Mouse (Mus musculus): ENCODE measurements at regions not wholly inside any gene's neighbourhood (a gene's known extent, or its start where the extent isn't known, plus 50 kb on each side); places are given as distances from the start of the nearest gene placed in this dataset.

DNA sequence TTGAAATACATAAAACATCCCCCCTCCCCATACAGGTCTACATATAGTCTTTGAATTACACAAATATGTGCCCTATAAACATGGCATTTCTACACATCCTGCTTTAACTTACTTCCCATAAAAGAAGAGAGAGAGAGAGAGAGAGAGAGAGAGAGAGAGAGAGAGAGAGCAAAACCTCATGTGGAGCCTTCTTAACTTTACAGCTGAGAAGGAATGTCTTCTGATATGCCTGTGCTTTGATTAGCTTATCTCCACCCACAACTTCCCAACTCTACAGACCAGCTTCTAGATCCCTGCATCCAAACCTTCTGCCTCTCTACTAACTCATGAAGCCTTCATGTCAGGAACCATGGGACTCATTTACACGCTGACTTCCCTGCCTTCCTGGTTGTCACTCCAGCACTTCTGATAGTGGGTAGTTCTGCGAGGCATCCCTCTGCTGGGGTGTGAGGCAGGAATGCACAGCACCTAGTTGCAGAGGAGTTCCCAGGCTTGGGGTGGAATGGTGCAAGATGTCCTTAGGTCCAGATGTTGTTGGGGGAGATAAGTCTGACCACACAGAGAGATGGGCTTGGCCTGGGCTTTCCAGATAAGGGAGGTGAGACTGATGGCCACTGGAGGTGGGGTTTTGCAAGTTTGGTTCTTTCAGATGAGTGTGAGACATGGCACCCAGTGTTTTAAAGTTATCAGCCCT is 122.4 kb upstream of the Bmp2 start:
- Histone ChIP-seq H3K4me2 (no peak overlapping the region), H3K27ac (replicated peaks) (no peak overlapping the region), H3K9me3 (replicated peaks) (no peaks in the 10 kb centered on the region), H3K27me3 (replicated peaks) (no peaks in the 10 kb centered on the region), H3K4me1 (no peaks in the 10 kb centered on the region), H3K9ac (replicated peaks) (no peak overlapping the region), H3K4me3 (replicated peaks) (no peak overlapping the region), H3K36me3 (no peaks in the 10 kb centered on the region)
- no peak for ATAC-seq (ENCODE audit: low FRiP score)
- 85% methylated on average over 2 of the region's 2 CpGs for WGBS

DNA sequence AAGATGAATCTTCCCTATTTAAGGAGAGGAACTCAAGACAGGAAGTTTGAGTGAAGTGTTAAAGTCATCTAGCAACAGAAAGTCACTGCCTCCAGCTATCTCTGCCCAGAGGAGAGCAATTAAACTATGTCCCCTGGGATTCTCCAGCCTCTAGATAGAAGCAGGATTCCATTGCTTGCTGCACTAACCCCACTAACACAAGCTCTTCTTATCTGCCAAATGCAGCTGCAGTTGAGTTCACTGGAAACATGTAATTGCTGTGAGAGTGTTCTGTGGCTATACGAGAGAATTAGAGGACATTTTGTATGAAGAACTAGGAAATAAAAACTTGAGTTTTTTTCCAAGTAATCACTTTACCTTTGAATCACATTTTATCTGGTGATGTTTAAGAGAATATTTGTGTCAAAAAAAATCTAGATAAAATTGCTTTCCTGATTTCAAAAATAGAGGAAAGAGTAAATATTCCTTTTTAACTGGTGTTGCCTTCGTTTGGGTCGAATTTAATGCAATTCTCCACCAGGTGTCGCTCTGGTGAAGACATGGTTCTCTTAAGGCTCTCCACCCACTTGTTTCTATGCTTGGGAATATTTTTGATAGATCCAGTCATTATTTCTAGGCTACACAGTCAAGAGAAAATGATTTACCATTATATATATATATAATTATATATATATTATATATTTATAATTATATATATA is 121.1 kb upstream of the Bmp2 start:
- no peak overlapping the region for H3K4me2 ChIP-seq
- H3K27ac ChIP-seq (replicated peaks): no peak overlapping the region
- H3K9me3 ChIP-seq (replicated peaks): no peaks in the 10 kb centered on the region
- H3K27me3 ChIP-seq (replicated peaks): no peaks in the 10 kb centered on the region
- no peak for ATAC-seq (ENCODE audit: low FRiP score)
- WGBS: 53% methylated on average over 4 of the region's 4 CpGs
- no peaks in the 10 kb centered on the region for H3K36me3 ChIP-seq
- H3K9ac ChIP-seq (replicated peaks): no peak overlapping the region
- H3K4me3 ChIP-seq (replicated peaks): no peak overlapping the region
- H3K4me1 ChIP-seq: no peaks in the 10 kb centered on the region

DNA sequence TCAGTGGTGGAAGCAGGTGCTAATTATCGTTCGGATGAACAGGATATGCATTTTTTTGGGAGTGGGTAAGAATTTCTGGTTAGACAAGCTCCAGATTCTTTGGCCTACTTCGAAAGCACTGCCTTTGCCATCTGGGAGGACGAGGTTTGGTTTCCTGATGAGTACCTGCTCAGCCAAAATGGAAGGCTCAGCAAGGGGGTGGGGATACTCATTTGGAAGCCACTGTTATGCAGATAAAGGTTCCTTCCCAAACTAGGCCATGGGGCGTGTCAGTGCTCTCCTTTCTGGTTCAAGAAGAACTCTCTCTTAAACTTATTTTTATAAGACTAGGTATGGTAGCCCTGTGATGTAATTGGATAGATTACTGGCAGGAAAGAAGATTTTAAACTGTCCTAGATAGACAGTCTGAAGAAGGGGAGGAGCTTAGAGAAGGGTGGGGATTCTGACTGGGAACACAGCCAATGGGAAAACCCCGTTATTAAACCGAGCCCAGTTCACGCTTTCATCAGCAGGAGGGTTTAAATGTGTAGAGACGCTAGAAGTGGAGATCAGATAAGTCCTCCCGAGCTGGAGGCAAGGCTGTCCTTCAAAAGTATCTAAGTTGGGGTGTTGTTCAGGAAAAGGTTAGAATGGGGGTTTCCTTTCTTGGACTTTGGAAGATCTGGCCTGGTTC is 119.7 kb upstream of the Bmp2 start:
- 88% methylated on average over 10 of the region's 10 CpGs for WGBS
- no peak overlapping the region for H3K4me3 ChIP-seq (replicated peaks)
- no peaks in the 10 kb centered on the region for H3K9me3 ChIP-seq (replicated peaks)
- no peak overlapping the region for H3K9ac ChIP-seq (replicated peaks)
- H3K27ac ChIP-seq (replicated peaks): no peak overlapping the region
- no peaks in the 10 kb centered on the region for H3K36me3 ChIP-seq
- ATAC-seq (ENCODE audit: low FRiP score): no peak
- no peaks in the 10 kb centered on the region for H3K27me3 ChIP-seq (replicated peaks)
- H3K4me1 ChIP-seq: peaks cover 3% of the 10 kb centered on the region; the same call in 1 of the 2 replicates
- H3K4me2 ChIP-seq: no peak overlapping the region

DNA sequence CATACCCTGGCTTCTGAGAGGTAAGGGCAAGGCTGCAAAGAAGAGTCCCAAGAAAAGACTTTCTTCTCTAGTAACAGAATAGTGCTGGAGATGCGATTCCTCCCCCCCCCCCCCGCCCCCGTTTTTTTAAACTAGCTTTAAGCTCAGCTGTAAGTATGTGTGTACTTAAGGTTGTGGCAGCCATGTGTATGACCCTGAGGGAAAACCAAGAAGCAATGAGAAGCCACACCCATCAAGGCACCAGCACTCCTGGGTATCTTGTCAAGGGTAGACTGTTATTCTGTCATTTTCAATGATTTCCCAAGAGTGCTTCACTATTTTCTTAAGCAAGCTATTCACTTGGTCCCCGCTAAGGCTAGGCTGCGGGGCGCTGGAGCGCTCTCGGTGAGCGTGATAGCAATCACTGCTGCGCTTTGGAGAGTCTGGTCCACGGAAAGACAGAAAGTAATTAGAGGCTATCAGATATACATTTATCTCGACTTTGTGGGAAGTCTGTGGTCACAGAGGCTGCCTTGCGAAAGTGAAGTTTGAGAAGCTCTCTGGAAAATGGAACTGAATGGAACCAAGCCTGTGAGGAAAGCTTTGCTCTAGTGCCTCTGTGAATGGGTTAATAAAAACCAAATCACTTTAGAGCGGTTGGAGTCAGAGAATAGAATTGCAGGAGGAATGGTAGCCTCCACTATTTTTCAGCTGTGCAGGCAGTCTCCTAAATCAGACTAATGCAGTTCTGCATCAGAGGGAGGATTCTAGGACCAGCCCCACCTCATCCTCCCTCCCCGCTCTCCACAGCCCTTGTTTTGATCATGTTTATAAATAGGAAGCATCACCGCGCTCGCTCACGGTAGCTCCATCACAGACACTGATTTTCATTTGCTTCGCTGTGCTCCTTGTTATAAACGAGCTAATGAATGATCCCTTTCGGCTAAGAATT is 114.8 kb upstream of the Bmp2 start:
- 51% methylated on average over 22 of the region's 22 CpGs for WGBS
- no peak overlapping the region for H3K27ac ChIP-seq (replicated peaks)
- H3K27me3 ChIP-seq (replicated peaks): no peaks in the 10 kb centered on the region
- no peaks in the 10 kb centered on the region for H3K36me3 ChIP-seq
- peak; percentile 75 for ATAC-seq (ENCODE audit: low FRiP score)
- H3K9ac ChIP-seq (replicated peaks): 0 out of 2 replicates have a peak overlapping the region, but pooled peaks have one; percentile 17
- H3K9me3 ChIP-seq (replicated peaks): no peaks in the 10 kb centered on the region
- peak overlapping the region; percentile 49 for H3K4me2 ChIP-seq
- peak overlapping the region; percentile 24 for H3K4me3 ChIP-seq (replicated peaks)
- peaks cover 3% of the 10 kb centered on the region; the same call in 1 of the 2 replicates for H3K4me1 ChIP-seq

DNA sequence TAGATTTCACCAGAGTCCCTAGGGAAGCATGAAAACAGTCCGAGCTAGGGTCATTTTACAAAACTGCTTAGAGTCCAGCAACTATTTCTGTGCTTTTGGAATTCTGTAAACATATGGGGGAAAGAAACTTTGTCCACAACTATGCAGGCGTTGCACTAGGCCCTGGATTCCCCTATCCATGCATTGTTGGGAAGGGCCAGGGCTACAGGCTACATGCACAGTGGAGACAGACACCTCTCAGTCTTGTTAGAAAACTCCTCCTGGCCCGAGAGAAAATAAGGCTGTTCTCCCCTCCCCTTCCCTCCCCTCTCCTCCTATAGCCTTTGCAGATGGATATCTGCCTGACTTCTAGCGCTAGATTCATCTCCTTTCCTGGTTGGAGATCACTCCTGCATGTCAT is 113.9 kb upstream of the Bmp2 start:
- no peak for ATAC-seq (ENCODE audit: low FRiP score)
- Histone ChIP-seq H3K4me3 (replicated peaks) (no peak overlapping the region; the same call in 1 of the 2 replicates), H3K9ac (replicated peaks) (no peak overlapping the region), H3K27me3 (replicated peaks) (no peaks in the 10 kb centered on the region), H3K4me2 (peak overlapping the region; percentile 49), H3K27ac (replicated peaks) (no peak overlapping the region), H3K9me3 (replicated peaks) (no peaks in the 10 kb centered on the region), H3K4me1 (peaks cover 3% of the 10 kb centered on the region; the same call in 1 of the 2 replicates), H3K36me3 (no peaks in the 10 kb centered on the region)
- WGBS: 58% methylated on average over 4 of the region's 4 CpGs

- Histone ChIP-seq H3K9ac (replicated peaks) (no peak overlapping the region), H3K9me3 (replicated peaks) (no peaks in the 10 kb centered on the region), H3K27ac (replicated peaks) (no peak overlapping the region), H3K4me3 (replicated peaks) (no peak overlapping the region), H3K4me1 (no peaks in the 10 kb centered on the region), H3K27me3 (replicated peaks) (no peaks in the 10 kb centered on the region), H3K4me2 (no peak overlapping the region), H3K36me3 (no peaks in the 10 kb centered on the region)
- 90% methylated on average over 4 of the region's 4 CpGs for WGBS
- ATAC-seq (ENCODE audit: low FRiP score): no peak
These were observed 108.9 kb upstream of the Bmp2 start for GRCm38 (mm10) chr2:133443024-133443423.

DNA sequence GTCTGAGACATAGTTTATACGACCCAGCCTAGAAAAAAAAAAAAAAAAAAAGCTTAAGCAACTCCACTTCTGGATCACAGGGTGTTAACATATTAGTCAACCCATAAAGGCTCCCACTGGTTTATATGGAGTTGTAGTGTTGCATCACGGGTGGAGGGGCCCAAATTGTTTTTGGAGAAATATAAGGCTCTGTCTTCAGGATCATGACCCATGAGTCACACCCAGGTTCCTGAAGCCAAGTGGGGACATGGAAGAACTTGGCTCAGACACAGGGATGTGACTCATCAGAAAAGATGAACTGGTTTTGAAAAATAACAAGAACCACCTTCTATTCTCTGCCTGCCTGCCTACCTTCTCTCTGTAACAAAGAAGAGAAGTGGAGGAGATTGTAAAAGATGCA is 108.5 kb upstream of the Bmp2 start:
- 83% methylated on average over 2 of the region's 2 CpGs for WGBS
- Histone ChIP-seq H3K36me3 (no peaks in the 10 kb centered on the region), H3K4me2 (no peak overlapping the region), H3K4me1 (no peaks in the 10 kb centered on the region), H3K4me3 (replicated peaks) (no peak overlapping the region), H3K27ac (replicated peaks) (no peak overlapping the region), H3K27me3 (replicated peaks) (no peaks in the 10 kb centered on the region), H3K9me3 (replicated peaks) (no peaks in the 10 kb centered on the region), H3K9ac (replicated peaks) (no peak overlapping the region)
- no peak for ATAC-seq (ENCODE audit: low FRiP score)

DNA sequence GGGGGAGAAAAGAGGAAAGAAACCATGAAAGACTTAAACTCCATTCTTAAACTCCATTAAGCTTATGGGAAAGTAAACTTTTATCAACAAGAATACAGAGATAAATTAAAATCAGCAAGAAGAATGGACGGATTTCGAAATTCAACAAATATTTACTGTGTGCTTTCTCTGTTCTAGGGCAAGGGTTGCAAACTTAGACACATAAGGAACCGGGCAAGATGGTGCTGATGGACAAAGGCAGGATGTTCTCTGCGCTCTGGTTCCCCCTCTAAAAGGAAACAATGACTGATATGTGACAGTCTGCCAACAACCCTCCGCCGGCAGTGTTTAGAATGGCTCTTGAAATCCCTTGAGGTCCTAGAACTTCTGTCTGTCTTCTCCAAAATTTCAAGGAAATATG is 99.0 kb upstream of the Bmp2 start:
- Histone ChIP-seq H3K9ac (replicated peaks) (no peak overlapping the region), H3K27ac (replicated peaks) (no peak overlapping the region), H3K4me2 (no peak overlapping the region), H3K27me3 (replicated peaks) (no peaks in the 10 kb centered on the region), H3K4me1 (no peaks in the 10 kb centered on the region), H3K9me3 (replicated peaks) (no peaks in the 10 kb centered on the region), H3K36me3 (no peaks in the 10 kb centered on the region), H3K4me3 (replicated peaks) (no peak overlapping the region)
- no peak for ATAC-seq (ENCODE audit: low FRiP score)
- WGBS: 87% methylated on average over 6 of the region's 6 CpGs

DNA sequence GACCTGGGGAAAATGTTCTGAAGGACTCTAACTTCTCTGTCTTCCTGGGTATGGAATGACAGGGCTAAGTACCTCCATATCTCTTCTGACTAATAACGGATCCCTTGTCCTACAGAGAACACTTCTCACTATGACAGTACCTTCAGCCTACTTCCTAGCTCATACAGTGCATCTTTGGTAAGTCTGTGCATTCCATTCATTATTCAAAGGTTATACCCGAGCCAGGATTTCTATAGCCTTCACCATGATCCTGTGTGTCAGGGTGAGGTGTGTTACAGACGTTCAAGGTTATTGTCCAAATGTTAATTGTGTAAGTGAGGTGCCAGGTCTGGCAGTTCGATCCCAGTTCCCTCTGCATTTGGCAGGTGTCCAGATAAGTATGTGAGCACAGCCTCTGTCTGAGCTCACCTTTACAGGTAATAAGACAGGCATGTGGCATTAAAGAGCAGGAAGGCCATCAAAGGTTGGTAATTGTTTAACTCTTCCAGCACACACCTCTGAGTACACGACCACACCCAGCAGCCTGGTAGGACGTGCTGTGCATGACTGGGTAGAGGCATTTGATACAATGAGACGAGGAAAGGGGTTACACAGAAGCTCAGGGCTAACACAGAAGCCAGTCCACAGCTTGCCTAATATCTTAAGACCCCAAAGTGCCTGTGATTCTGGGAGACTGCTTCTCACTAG is 96.3 kb upstream of the Bmp2 start:
- Histone ChIP-seq H3K36me3 (no peaks in the 10 kb centered on the region), H3K9me3 (replicated peaks) (no peaks in the 10 kb centered on the region), H3K4me3 (replicated peaks) (no peak overlapping the region), H3K4me1 (no peaks in the 10 kb centered on the region), H3K27me3 (replicated peaks) (no peaks in the 10 kb centered on the region), H3K9ac (replicated peaks) (no peak overlapping the region), H3K4me2 (no peak overlapping the region), H3K27ac (replicated peaks) (no peak overlapping the region)
- 81% methylated on average over 7 of the region's 7 CpGs for WGBS
- no peak for ATAC-seq (ENCODE audit: low FRiP score)

DNA sequence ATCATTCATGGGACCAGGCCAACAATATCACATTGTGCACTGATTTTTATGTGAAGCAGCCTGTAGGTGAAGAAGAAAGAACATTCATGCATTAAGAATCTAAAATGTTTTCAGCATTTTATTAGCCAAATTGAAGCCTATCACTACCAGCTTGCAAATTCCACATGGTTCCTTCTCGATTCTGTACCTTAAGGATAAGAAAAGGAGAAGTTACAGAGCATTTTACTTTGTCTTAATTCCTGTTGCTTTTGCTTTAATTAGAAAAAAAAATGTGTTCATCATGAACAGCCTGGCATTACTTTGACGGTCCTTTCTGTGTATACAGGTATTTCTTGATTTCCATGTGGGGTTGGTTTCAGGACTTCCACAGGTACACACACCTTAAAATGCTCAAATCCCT is 95.2 kb upstream of the Bmp2 start:
- Histone ChIP-seq H3K27me3 (replicated peaks) (no peaks in the 10 kb centered on the region), H3K4me1 (no peaks in the 10 kb centered on the region), H3K9me3 (replicated peaks) (no peaks in the 10 kb centered on the region), H3K27ac (replicated peaks) (no peak overlapping the region), H3K4me2 (no peak overlapping the region), H3K9ac (replicated peaks) (no peak overlapping the region), H3K36me3 (no peaks in the 10 kb centered on the region), H3K4me3 (replicated peaks) (no peak overlapping the region)
- ATAC-seq (ENCODE audit: low FRiP score): no peak
- 91% methylated on average over 2 of the region's 2 CpGs for WGBS

DNA sequence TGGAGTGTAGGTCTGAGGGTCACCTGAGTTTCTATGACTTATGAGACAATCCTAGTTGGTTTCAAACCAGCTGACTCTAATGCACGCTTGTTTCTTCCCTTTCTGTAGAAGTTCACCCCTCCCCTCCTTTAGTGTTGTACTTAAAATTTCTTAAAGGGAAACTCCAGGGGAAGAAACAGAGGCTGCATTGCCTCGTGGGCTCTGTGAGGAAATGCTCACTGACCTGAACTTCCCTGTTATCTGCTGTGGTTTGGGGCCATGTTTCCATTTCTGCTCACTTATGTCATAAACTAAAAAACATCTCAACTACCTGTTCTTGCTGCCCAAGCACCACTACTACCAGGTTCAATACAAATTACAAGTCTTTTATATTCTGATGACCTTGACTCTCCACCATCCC is 93.2 kb upstream of the Bmp2 start:
- Histone ChIP-seq H3K9me3 (replicated peaks) (no peaks in the 10 kb centered on the region), H3K4me1 (no peaks in the 10 kb centered on the region), H3K27ac (replicated peaks) (no peak overlapping the region), H3K27me3 (replicated peaks) (no peaks in the 10 kb centered on the region), H3K4me3 (replicated peaks) (no peak overlapping the region), H3K4me2 (no peak overlapping the region), H3K36me3 (no peaks in the 10 kb centered on the region), H3K9ac (replicated peaks) (no peak overlapping the region)
- no peak for ATAC-seq (ENCODE audit: low FRiP score)
- WGBS: 64% methylated on average over 2 of the region's 2 CpGs
